Comparison of ENCODE assay signal across 8 mouse cellular contexts in genomic region chr14:25378717-25379224, GRCm38 (mm10).
A peak's percentile ranks its signal among the peaks of the same experiment; 100 is the strongest.
DNase-seq lines count a peak whose midpoint lies in the region; ATAC-seq and TF ChIP-seq lines count a peak whose summit lies in the region.

No protein-coding gene starts in this region.

- no peak for TF ChIP-seq POLR2A in brain, embryonic 14.5 days (IDR thresholded peaks at IDR 0.05; ENCODE audit: borderline replicate concordance, extremely low read depth, insufficient read depth, insufficient read length, poor library complexity, severe bottlenecking)
- peak; percentile 67 for TF ChIP-seq POLR2A in myocyte (IDR thresholded peaks at IDR 0.05; ENCODE audit: insufficient read length, low read depth)

- peak overlapping the region; percentile 83 for H3K4me3 ChIP-seq in gastrocnemius, adult 2 months
- peak overlapping the region; percentile 41 for H3K4me3 ChIP-seq in hindbrain, embryonic 15.5 days
- peak overlapping the region; percentile 47 for H3K4me3 ChIP-seq in liver, embryonic 11.5 days (ENCODE audit: low read depth, low read length)
- H3K4me3 ChIP-seq in myocyte = peak overlapping the region; percentile 34

- peak overlapping the region; percentile 64 for H3K9ac ChIP-seq in hindbrain, embryonic 15.5 days
- H3K9ac ChIP-seq in liver, embryonic 11.5 days (ENCODE audit: low read depth, low read length) = peak overlapping the region; percentile 67

- intact Hi-C loops in gastrocnemius, adult 2 months (cut with DNase I) = no loop called here

- peaks cover 35% of the 10 kb centered on the region for H3K4me1 ChIP-seq in hindbrain, embryonic 15.5 days (replicated peaks)
- peaks cover 10% of the 10 kb centered on the region for H3K4me1 ChIP-seq in liver, embryonic 11.5 days (replicated peaks; ENCODE audit: control insufficient read depth, insufficient read depth, low read length)

- peak overlapping the region; percentile 97 for H3K27ac ChIP-seq in gastrocnemius, adult 2 months
- H3K27ac ChIP-seq in hindbrain, embryonic 15.5 days (replicated peaks) = peak overlapping the region; percentile 98
- peak overlapping the region; percentile 90 for H3K27ac ChIP-seq in liver, embryonic 11.5 days (ENCODE audit: low read depth, low read length)

- no peak for TF ChIP-seq CTCF in gastrocnemius, adult 2 months (IDR thresholded peaks at IDR 0.05)
- TF ChIP-seq CTCF in brain, embryonic 14.5 days (IDR thresholded peaks at IDR 0.05; ENCODE audit: borderline replicate concordance, extremely low read depth, insufficient read depth, insufficient read length) = no peak

- H3K36me3 ChIP-seq in hindbrain, embryonic 15.5 days = no peaks in the 10 kb centered on the region
- H3K36me3 ChIP-seq in liver, embryonic 11.5 days (ENCODE audit: control insufficient read depth, insufficient read depth, low read length) = no peaks in the 10 kb centered on the region
- no peaks in the 10 kb centered on the region for H3K36me3 ChIP-seq in myocyte (ENCODE audit: control insufficient read depth, insufficient read depth)

- peak overlapping the region; percentile 77 for H3ac ChIP-seq in myocyte (ENCODE audit: control insufficient read depth, insufficient read length)

- peaks cover 15% of the 10 kb centered on the region for H3K79me2 ChIP-seq in myocyte (ENCODE audit: control insufficient read depth, insufficient read depth)

- peak; percentile 25; the same call in 1 of the 2 replicates for ATAC-seq in frontal cortex, adult (ENCODE audit: low TSS enrichment)
- ATAC-seq in hindbrain, embryonic 15.5 days (ENCODE audit: low FRiP score, low read depth) = peak; percentile 20; the same call in 1 of the 2 replicates
- ATAC-seq in liver, embryonic 11.5 days (replicated peaks; ENCODE audit: low FRiP score) = no peak

- 1% methylated on average over 13 of the region's 13 CpGs for WGBS in hindbrain, embryonic 15.5 days
- WGBS in liver, embryonic 11.5 days = 10% methylated on average over 13 of the region's 13 CpGs

- H3K4me2 ChIP-seq in hindbrain, embryonic 15.5 days = peak overlapping the region; percentile 79
- H3K4me2 ChIP-seq in liver, embryonic 11.5 days = peak overlapping the region; percentile 77
- peak overlapping the region; percentile 68 for H3K4me2 ChIP-seq in myocyte (ENCODE audit: low read depth)

- DNase-seq in gastrocnemius, adult 2 months = peak; percentile 45
- DNase-seq in gastrocnemius, adult 18-20 months (ENCODE audit: low spot score) = no peak
- peak; percentile 92 for DNase-seq in brain, embryonic 14.5 days (ENCODE audit: low read depth)
- DNase-seq in liver, embryonic 11.5 days (ENCODE audit: low spot score) = no peak
- DNase-seq in thymus, postnatal 14 days = peak; percentile 61

- no peaks in the 10 kb centered on the region for H3K27me3 ChIP-seq in hindbrain, embryonic 15.5 days
- no peaks in the 10 kb centered on the region for H3K27me3 ChIP-seq in liver, embryonic 11.5 days (replicated peaks; ENCODE audit: control insufficient read depth, insufficient read depth, low read length)
- no peaks in the 10 kb centered on the region for H3K27me3 ChIP-seq in myocyte (ENCODE audit: control insufficient read depth, insufficient read depth, insufficient read length)

- H3K9me3 ChIP-seq in hindbrain, embryonic 15.5 days = no peaks in the 10 kb centered on the region
- H3K9me3 ChIP-seq in liver, embryonic 11.5 days (ENCODE audit: control insufficient read depth, low read length) = no peaks in the 10 kb centered on the region

TF ChIP-seq in myocyte, 11 proteins besides CTCF, POLR2A, EP300 and RAD21:
- TF ChIP-seq TCF3 (IDR thresholded peaks at IDR 0.05; ENCODE audit: insufficient read length, low read depth) = no peak
- TF ChIP-seq MYOG (IDR thresholded peaks at IDR 0.05; ENCODE audit: control insufficient read depth in 1 of 3, insufficient read depth in 1 of 3, insufficient read length in 2 of 3, low read depth in 2 of 3) = no peak
- TF ChIP-seq MYOD1 (IDR thresholded peaks at IDR 0.05; ENCODE audit: control insufficient read depth in 1 of 3, insufficient read length in 2 of 3, low read depth in 2 of 3) = peak in 1 of 3 experiments; percentile 69
- peak; percentile 40 for TF ChIP-seq POLR2AphosphoS2 (IDR thresholded peaks at IDR 0.05; ENCODE audit: insufficient read length, low read depth)
- peak; percentile 68 for TF ChIP-seq USF1 (IDR thresholded peaks at IDR 0.05; ENCODE audit: low read depth)
- TF ChIP-seq TCF12 (IDR thresholded peaks at IDR 0.05; ENCODE audit: insufficient read depth, poor library complexity, severe bottlenecking) = no peak
- peak; percentile 45 for TF ChIP-seq MAX (IDR thresholded peaks at IDR 0.05; ENCODE audit: low read depth)

Comparison
In these comparisons a context has a peak if more than half of its experiments do, and no peak if none do; other contexts are left out.
1. DNase-seq: peak in gastrocnemius, adult 2 months (single experiment), brain, embryonic 14.5 days (single experiment) and thymus, postnatal 14 days (single experiment); none in gastrocnemius, adult 18-20 months (single experiment) and liver, embryonic 11.5 days (single experiment).
2. Peak in every context shown above with its lines, with median percentiles within 50 percentile points of each other: H3K27ac ChIP-seq, H3K4me3 ChIP-seq and H3K4me2 ChIP-seq.